Mouse (Mus musculus) retina, adult 2 months (tissue): Measurements from ENCODE around the gene 1500009L16Rik.

Source experiments
- DNase-seq: peaks from one replicate; pipeline ENCODE4 v3.0.0-alpha.2; 2012; ENCODE audit warnings: low read depth, low spot score

Gene 1500009L16Rik

DNA sequence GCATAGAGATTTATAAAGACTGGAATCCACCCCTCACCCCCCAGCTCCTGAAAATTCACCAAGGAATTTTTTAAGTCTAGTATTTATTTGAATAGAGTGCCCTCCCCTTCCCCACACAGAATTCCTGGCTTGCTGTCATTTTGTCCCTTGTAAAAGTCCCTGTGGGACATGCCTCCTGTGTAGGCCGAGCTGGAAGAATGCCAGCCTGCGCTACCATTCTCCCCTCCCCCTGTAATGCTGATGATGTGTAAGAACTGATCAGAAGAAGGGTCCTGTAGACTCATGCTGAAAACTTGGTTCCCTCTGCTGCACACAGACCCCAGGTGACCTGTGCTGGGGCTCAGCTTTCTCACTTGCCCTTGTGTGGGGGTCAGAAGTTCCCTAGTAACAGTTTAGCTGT, 37.9 kb downstream of the 1500009L16Rik start:
- no peak for DNase-seq

GRCm38 (mm10) chr10:83763891-83764290, 41.2 kb downstream of the 1500009L16Rik start:
- DNase-seq = no peak

DNA sequence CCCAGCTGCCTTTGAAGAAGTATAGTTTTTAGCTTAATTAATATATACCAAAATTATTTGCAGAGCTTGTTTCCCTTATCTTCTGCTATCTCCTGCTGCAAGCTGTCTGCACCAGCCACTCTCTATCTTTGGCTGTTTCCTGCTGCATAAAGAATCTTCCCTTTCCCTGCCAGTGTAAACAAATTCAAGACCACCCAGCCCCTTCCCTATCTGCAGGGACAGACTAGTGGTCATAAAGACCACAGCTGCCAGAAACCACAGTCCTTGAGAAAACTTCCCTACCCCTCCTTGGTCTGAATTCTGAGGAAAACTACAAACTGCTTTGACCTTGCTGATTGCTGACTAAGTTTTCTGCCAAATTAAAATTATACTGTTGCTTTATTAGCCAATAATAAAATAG, 44.2 kb downstream of the 1500009L16Rik start:
- DNase-seq = no peak

GRCm38 (mm10) chr10:83776272-83776878, 53.7 kb downstream of the 1500009L16Rik start:
- peak; percentile 22 for DNase-seq

DNA sequence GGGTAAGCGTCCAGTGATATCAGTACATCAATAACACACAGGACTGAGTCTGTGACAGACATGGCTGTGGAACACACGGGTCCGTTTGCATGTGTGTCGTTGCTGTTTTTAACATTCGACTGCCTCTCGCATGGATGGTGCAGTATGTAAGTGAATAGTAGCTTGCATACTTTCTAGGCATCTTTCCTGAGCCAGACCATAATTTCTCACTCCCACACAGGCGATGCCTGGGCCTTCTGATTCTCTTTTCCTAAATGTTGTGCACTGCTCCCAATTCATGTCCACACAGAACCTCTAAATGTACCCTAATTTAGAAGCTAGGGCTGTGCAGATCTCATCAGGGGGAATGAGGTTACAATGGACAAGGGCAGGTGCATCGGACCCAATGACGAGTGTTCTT, 54.6 kb downstream of the 1500009L16Rik start:
- no peak for DNase-seq

- no peak for DNase-seq
Measured at GRCm38 (mm10) chr10:83781854-83782253, 59.2 kb downstream of the 1500009L16Rik start.

GRCm38 (mm10) chr10:83782371-83783120, 59.9 kb downstream of the 1500009L16Rik start:
- no peak for DNase-seq

DNA sequence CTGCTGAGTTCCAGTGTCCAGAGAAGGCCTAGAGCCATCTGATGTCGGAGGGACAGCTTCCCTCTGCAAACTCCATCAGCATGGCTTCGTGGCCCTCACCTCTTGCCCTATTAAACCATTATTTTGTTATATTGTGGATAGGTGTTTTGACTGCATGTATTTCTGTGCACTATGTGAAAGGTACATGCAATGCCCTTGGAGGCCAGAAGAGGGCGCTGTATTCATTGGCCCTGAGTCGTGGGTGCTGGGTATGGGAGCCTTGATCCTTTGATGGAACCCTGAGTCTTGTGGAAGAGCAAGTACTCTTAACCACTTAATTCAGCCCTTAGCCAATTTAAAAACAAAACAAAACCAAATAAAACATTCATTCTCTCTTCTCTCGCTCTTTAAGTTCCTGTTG, 62.3 kb downstream of the 1500009L16Rik start:
- DNase-seq = no peak

GRCm38 (mm10) chr10:83785627-83786392, 63.1 kb downstream of the 1500009L16Rik start:
- no peak for DNase-seq

GRCm38 (mm10) chr10:83795088-83795487, 72.4 kb downstream of the 1500009L16Rik start:
- DNase-seq = no peak

GRCm38 (mm10) chr10:83795500-83795899, 72.8 kb downstream of the 1500009L16Rik start:
- DNase-seq = no peak

- DNase-seq = no peak
Measured at GRCm38 (mm10) chr10:83804021-83804420, 81.4 kb downstream of the 1500009L16Rik start.

- DNase-seq = no peak
Measured at GRCm38 (mm10) chr10:83805201-83805718, 82.6 kb downstream of the 1500009L16Rik start.

DNA sequence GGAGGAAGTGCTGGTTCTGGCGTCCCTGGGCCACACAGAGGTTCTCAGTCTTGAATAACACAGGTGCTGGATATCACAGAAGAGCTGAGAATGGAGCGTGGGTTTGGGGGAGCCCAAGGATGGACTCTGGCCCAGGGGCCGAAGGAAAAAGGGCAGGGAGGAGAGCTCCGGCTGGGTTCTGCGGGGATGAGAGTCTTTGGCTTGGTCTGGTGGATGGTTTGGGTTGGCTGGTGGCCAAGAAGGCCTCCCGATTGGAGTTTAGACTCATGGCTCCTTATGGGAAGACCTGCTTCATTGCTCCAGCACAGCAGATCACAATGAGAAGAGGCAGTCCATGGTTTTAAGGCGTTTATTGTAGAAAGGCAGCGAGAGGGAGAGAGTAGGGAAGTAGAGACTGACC, 84.6 kb downstream of the 1500009L16Rik start:
- DNase-seq = no peak
